Comparison of ENCODE assay signal across 18 mouse cellular contexts in the genomic region with DNA sequence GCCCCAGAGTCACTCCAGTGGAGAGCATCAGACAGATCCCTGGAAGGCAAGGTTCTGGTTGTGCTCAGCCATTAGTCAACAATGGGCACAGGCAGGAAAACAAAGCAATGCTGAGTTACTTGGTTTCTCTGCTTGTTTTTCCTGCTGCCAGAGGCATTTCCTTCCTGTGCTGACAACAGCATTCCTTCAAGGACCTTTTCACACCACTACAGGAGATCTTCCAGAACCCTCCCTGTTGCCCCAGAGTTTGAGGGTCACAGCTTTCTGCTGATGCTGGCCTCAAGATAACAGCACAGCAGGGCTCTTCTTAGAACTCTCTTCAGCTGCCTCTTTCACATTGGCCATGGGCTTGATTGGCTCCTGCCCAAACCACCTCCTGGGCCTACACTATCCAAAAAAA. TPM values are rescaled to one million over a fixed set of nuclear protein-coding genes. Genes with fewer than 3 reads are reported as not detected.
DNase-seq lines count a peak whose midpoint lies in the region; ATAC-seq and TF ChIP-seq lines count a peak whose summit lies in the region.
"Had no signal": no experiment of that assay in that cellular context is flagged by ENCODE, and none has a peak within 500 bp of the region (broad histone marks: within the 10 kb centered on the region; RNA-seq: fewer than 3 reads in every experiment).

No protein-coding gene starts in this region.

- H3K9ac ChIP-seq in heart, embryonic 12.5 days: no peak overlapping the region
- no peak overlapping the region for H3K9ac ChIP-seq in lung, postnatal 0 days (replicated peaks; ENCODE audit: low read depth)
- H3K9ac ChIP-seq: forebrain, postnatal 0 days; limb, embryonic 15.5 days; midbrain, embryonic 13.5 days had no signal

- peaks cover 40% of the 10 kb centered on the region for H3K4me1 ChIP-seq in heart, embryonic 12.5 days (replicated peaks)
- no peaks in the 10 kb centered on the region for H3K4me1 ChIP-seq in lung, postnatal 0 days (ENCODE audit: insufficient read depth, low read depth, low read length)
- H3K4me1 ChIP-seq in lung, adult 2 months (ENCODE audit: control insufficient read depth, insufficient read depth, low read length): no peaks in the 10 kb centered on the region
- no peaks in the 10 kb centered on the region for H3K4me1 ChIP-seq in cerebellum, adult 2 months (ENCODE audit: control insufficient read depth, insufficient read depth, low read length)
- H3K4me1 ChIP-seq: limb, embryonic 15.5 days had no signal

- DNase-seq in heart, postnatal 10 days: no peak
- DNase-seq in lung, postnatal 0 days (ENCODE audit: low spot score): no peak
- DNase-seq in lung, adult 2 months: no peak
- peak; percentile 69 for DNase-seq in ZHBTc4 (ENCODE audit: low read depth, low spot score)
- peak; percentile 72 for DNase-seq in kidney, postnatal 14 days
- no peak for DNase-seq in cerebellum, adult 2 months
- DNase-seq in cerebellum, adult 9-10 months: no peak
- DNase-seq: cerebellum, adult 18-20 months; forebrain, postnatal 0 days; gastrocnemius, postnatal 14 days; heart, postnatal 14 days; lung, postnatal 14 days; thymus, postnatal 25 days had no signal

- H3K27me3 ChIP-seq in heart, embryonic 12.5 days (replicated peaks): no peaks in the 10 kb centered on the region
- H3K27me3 ChIP-seq in lung, postnatal 0 days (replicated peaks; ENCODE audit: insufficient read depth, low read length): no peaks in the 10 kb centered on the region
- H3K27me3 ChIP-seq in cerebellum, adult 2 months (ENCODE audit: control insufficient read depth, insufficient read depth, low read length): no peaks in the 10 kb centered on the region
- H3K27me3 ChIP-seq: limb, embryonic 15.5 days; midbrain, embryonic 13.5 days; Patski had no signal

- H3K9me3 ChIP-seq in heart, embryonic 12.5 days (replicated peaks): no peaks in the 10 kb centered on the region
- H3K9me3 ChIP-seq in lung, postnatal 0 days (ENCODE audit: low read length): no peaks in the 10 kb centered on the region
- H3K9me3 ChIP-seq: limb, embryonic 15.5 days; midbrain, embryonic 13.5 days had no signal

- intact Hi-C loops in heart, postnatal 10 days (cut with DNase I): loop anchor here (5.0 kb wide), 1 partner anchor 195 kb away; a partner anchor contains a TSS

- H3K27ac ChIP-seq in heart, embryonic 12.5 days (ENCODE audit: poor library complexity, severe bottlenecking): peak overlapping the region; percentile 67; the same call in 1 of the 2 replicates
- no peak overlapping the region for H3K27ac ChIP-seq in lung, postnatal 0 days (ENCODE audit: low read length)
- no peak overlapping the region for H3K27ac ChIP-seq in cerebellum, adult 2 months (ENCODE audit: insufficient read depth, low read length)
- H3K27ac ChIP-seq: limb, embryonic 15.5 days; midbrain, embryonic 13.5 days had no signal

- ATAC-seq in heart, embryonic 12.5 days (ENCODE audit: insufficient number of reproducible peaks, low FRiP score): peak; percentile 10; the same call in 1 of the 2 replicates
- no peak for ATAC-seq in lung, postnatal 0 days
- ATAC-seq: CD4-positive, CD25-positive, alpha-beta regulatory T cell, adult 4 months; forebrain, postnatal 0 days; midbrain, embryonic 13.5 days; Patski had no signal

- H3K4me3 ChIP-seq in heart, embryonic 12.5 days: no peak overlapping the region
- H3K4me3 ChIP-seq in lung, postnatal 0 days (ENCODE audit: low read depth, low read length): no peak overlapping the region
- no peak overlapping the region for H3K4me3 ChIP-seq in lung, adult 2 months (replicated peaks; ENCODE audit: extremely low read depth, low read depth, low read length)
- no peak overlapping the region for H3K4me3 ChIP-seq in cerebellum, adult 2 months (replicated peaks; ENCODE audit: insufficient read depth, low read depth, low read length)
- H3K4me3 ChIP-seq: limb, embryonic 15.5 days; midbrain, embryonic 13.5 days had no signal

- H3K4me2 ChIP-seq in heart, embryonic 12.5 days: no peak overlapping the region
- no peak overlapping the region for H3K4me2 ChIP-seq in lung, postnatal 0 days (replicated peaks; ENCODE audit: low read depth, low read length)
- H3K4me2 ChIP-seq: limb, embryonic 15.5 days; midbrain, embryonic 13.5 days had no signal

- TF ChIP-seq CTCF in lung, postnatal 0 days (IDR thresholded peaks at IDR 0.05): no peak
- no peak for TF ChIP-seq CTCF in lung, adult 2 months (IDR thresholded peaks at IDR 0.05; ENCODE audit: insufficient read depth, low read length)
- no peak for TF ChIP-seq CTCF in cerebellum, adult 2 months (IDR thresholded peaks at IDR 0.05; ENCODE audit: borderline replicate concordance, insufficient read depth, low read depth, low read length)

- no peak for TF ChIP-seq POLR2A in lung, adult 2 months (IDR thresholded peaks at IDR 0.05; ENCODE audit: borderline replicate concordance, extremely low read depth, low read depth, low read length)
- no peak for TF ChIP-seq POLR2A in cerebellum, adult 2 months (IDR thresholded peaks at IDR 0.05; ENCODE audit: borderline replicate concordance, insufficient read depth, low read length)

- H3K36me3 ChIP-seq in heart, embryonic 12.5 days: no peaks in the 10 kb centered on the region
- no peaks in the 10 kb centered on the region for H3K36me3 ChIP-seq in lung, postnatal 0 days (ENCODE audit: insufficient read depth, low read length)
- H3K36me3 ChIP-seq: limb, embryonic 15.5 days; midbrain, embryonic 13.5 days had no signal

- peak; percentile 22; the same call in 1 of the 2 replicates for TF ChIP-seq EP300 in lung, postnatal 0 days (IDR thresholded peaks at IDR 0.05)

RNA-seq across cellular contexts. Expression of a gene that starts 4.9 kb away (rescaled TPM):
- 19.6 and 21.1 TPM in 2 replicates for polyA plus RNA-seq in heart, embryonic 12.5 days (2016; fragmentation: Nextera tagmentation; extraction: Ambion mirVana)
- total RNA-seq in heart, postnatal 10 days (2021): 10 to 100 TPM; 29.9 to 32.8 TPM
- 10.8 and 12.4 TPM in 2 replicates for polyA plus RNA-seq in lung, postnatal 0 days (2015; fragmentation: Nextera tagmentation; extraction: Ambion mirVana)
- 17.6 and 24.9 TPM in 2 replicates for polyA plus RNA-seq in lung, adult 2 months (2012; rRNA removed)
- polyA plus RNA-seq in cerebellum, adult 2 months (2012; rRNA removed): 82.0 and 90.6 TPM in 2 replicates

RNA-seq across cellular contexts. Expression of a gene that starts 17.3 kb away (rescaled TPM):
- polyA plus RNA-seq in heart, embryonic 12.5 days (2016; fragmentation: Nextera tagmentation; extraction: Ambion mirVana): 10.9 and 11.6 TPM in 2 replicates
- 1 to 10 TPM; 1.1 to 1.2 TPM for total RNA-seq in heart, postnatal 10 days (2021)
- polyA plus RNA-seq in lung, postnatal 0 days (2015; fragmentation: Nextera tagmentation; extraction: Ambion mirVana): 1.6 and 1.8 TPM in 2 replicates
- polyA plus RNA-seq in lung, adult 2 months (2012; rRNA removed): 0.30 TPM in 1 of 2 replicates, not detected in the other
- polyA plus RNA-seq in cerebellum, adult 2 months (2012; rRNA removed): 10.0 and 11.1 TPM in 2 replicates
- polyA plus RNA-seq: CD4-positive, CD25-positive, alpha-beta regulatory T cell, adult 4 months had no signal

Comparison
In these comparisons a context has a peak if more than half of its experiments do, and no peak if none do; other contexts are left out.
1. DNase-seq: peak in ZHBTc4 (single experiment) and kidney, postnatal 14 days (single experiment); none in heart, postnatal 10 days (0 of 2), lung, postnatal 0 days (single experiment), lung, adult 2 months (single experiment), cerebellum, adult 2 months (0 of 2) and cerebellum, adult 9-10 months (single experiment).